Mouse (Mus musculus) testis, postnatal 14 days (tissue): ENCODE data around the gene Ajm1.

Experiments
- DNase-seq: peaks from one replicate; pipeline ENCODE4 v3.0.0; 2021; ENCODE audit warnings: low spot score

Gene Ajm1

GRCm38 (mm10) chr2:25526510-25527302, 54.9 kb downstream of the Ajm1 start:
- DNase-seq, result no peak
